20 mouse cellular contexts compared by ENCODE assay signal in the genomic region with DNA sequence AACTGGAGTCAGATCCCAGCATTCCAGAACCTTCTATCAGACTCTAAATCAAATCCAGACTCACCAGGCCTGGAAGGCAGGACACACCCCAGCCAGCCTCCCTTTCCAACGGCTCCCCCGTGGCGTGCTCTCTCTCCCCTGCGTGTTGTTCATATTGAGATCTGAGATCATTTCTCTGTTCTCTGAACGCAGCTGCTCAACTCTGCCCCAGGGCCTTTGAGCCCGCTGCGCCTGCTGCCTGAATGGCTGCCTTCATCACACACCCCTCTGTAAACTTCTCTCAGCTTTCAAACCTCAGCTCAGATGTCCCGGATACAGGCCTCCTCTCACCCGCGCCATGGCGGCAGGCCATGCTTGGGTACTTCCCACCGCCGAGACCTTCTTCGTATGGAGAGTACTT. TPM values are rescaled to one million over a fixed set of nuclear protein-coding genes. Genes with fewer than 3 reads are reported as not detected.
A peak's percentile ranks its signal among the peaks of the same experiment; 100 is the strongest.
DNase-seq lines count a peak whose midpoint lies in the region; ATAC-seq lines count a peak whose summit lies in the region.
"Had no signal": no experiment of that assay in that cellular context is flagged by ENCODE, and none has a peak within 500 bp of the region (broad histone marks: within the 10 kb centered on the region; RNA-seq: fewer than 3 reads in every experiment).

No protein-coding gene starts in this region.

- peaks cover 29% of the 10 kb centered on the region for H3K36me3 ChIP-seq in hindbrain, embryonic 12.5 days
- H3K36me3 ChIP-seq in hindbrain, embryonic 14.5 days (replicated peaks; ENCODE audit: control insufficient read depth, insufficient read depth): peaks cover 14% of the 10 kb centered on the region
- 0 out of 2 replicates have a peak, but pooled peaks cover 5% of the 10 kb centered on the region for H3K36me3 ChIP-seq in embryonic facial prominence, embryonic 14.5 days (ENCODE audit: control insufficient read depth, insufficient read depth, low read length)

- H3K9ac ChIP-seq in hindbrain, embryonic 12.5 days: no peak overlapping the region
- H3K9ac ChIP-seq in hindbrain, embryonic 14.5 days: no peak overlapping the region
- H3K9ac ChIP-seq in embryonic facial prominence, embryonic 14.5 days (ENCODE audit: low read depth, low read length): no peak overlapping the region
- H3K9ac ChIP-seq: liver, postnatal 0 days had no signal

- DNase-seq in hindbrain, embryonic 14.5 days (ENCODE audit: low spot score): no peak
- peak; percentile 38 for DNase-seq in NIH3T3 (ENCODE audit: low read depth)
- DNase-seq in R1 (ENCODE audit: low read depth, low spot score): peak; percentile 45
- DNase-seq in embryonic facial prominence, embryonic 14.5 days (ENCODE audit: low spot score): peak; percentile 57
- DNase-seq in right cerebral cortex, adult 2 months (ENCODE audit: low spot score in 2 of 2): no peak
- DNase-seq: cerebellum, postnatal 25 days; gastrocnemius, postnatal 10 days; kidney, adult 2 months; kidney, postnatal 14 days; liver; liver, postnatal 0 days; thymus, postnatal 36 days had no signal

- no peak overlapping the region for H3K4me2 ChIP-seq in hindbrain, embryonic 12.5 days (replicated peaks)
- H3K4me2 ChIP-seq in hindbrain, embryonic 14.5 days (replicated peaks): no peak overlapping the region
- no peak overlapping the region for H3K4me2 ChIP-seq in embryonic facial prominence, embryonic 14.5 days (ENCODE audit: low read depth, low read length)

- H3K4me3 ChIP-seq in hindbrain, embryonic 12.5 days: no peak overlapping the region
- no peak overlapping the region for H3K4me3 ChIP-seq in hindbrain, embryonic 14.5 days (replicated peaks; ENCODE audit: low read length)
- H3K4me3 ChIP-seq in embryonic facial prominence, embryonic 14.5 days (ENCODE audit: low read depth, low read length): no peak overlapping the region

- 61% methylated on average over 14 of the region's 14 CpGs for WGBS in hindbrain, embryonic 12.5 days
- WGBS in hindbrain, embryonic 14.5 days: 71% methylated on average over 14 of the region's 14 CpGs
- 41% methylated on average over 14 of the region's 14 CpGs for WGBS in embryonic facial prominence, embryonic 14.5 days

- peak overlapping the region; percentile 52 for H3K27ac ChIP-seq in hindbrain, embryonic 12.5 days
- H3K27ac ChIP-seq in hindbrain, embryonic 14.5 days: no peak overlapping the region
- peak overlapping the region; percentile 24; the same call in 1 of the 2 replicates for H3K27ac ChIP-seq in embryonic facial prominence, embryonic 14.5 days (replicated peaks; ENCODE audit: low read depth, low read length)

- no peaks in the 10 kb centered on the region for H3K9me3 ChIP-seq in hindbrain, embryonic 12.5 days (replicated peaks)
- H3K9me3 ChIP-seq in hindbrain, embryonic 14.5 days (ENCODE audit: control insufficient read depth, low read length): no peaks in the 10 kb centered on the region
- no peaks in the 10 kb centered on the region for H3K9me3 ChIP-seq in embryonic facial prominence, embryonic 14.5 days (ENCODE audit: control insufficient read depth, low read length)

- peaks cover 54% of the 10 kb centered on the region for H3K4me1 ChIP-seq in hindbrain, embryonic 12.5 days
- peaks cover 6% of the 10 kb centered on the region; the same call in 1 of the 2 replicates for H3K4me1 ChIP-seq in hindbrain, embryonic 14.5 days (replicated peaks; ENCODE audit: control insufficient read depth, insufficient read depth, low read length)
- 0 out of 2 replicates have a peak, but pooled peaks cover 5% of the 10 kb centered on the region for H3K4me1 ChIP-seq in embryonic facial prominence, embryonic 14.5 days (ENCODE audit: control insufficient read depth, insufficient read depth, low read length)

- no peaks in the 10 kb centered on the region for H3K27me3 ChIP-seq in hindbrain, embryonic 12.5 days
- no peaks in the 10 kb centered on the region for H3K27me3 ChIP-seq in hindbrain, embryonic 14.5 days (ENCODE audit: control insufficient read depth, insufficient read depth, low read length)
- H3K27me3 ChIP-seq in embryonic facial prominence, embryonic 14.5 days (replicated peaks; ENCODE audit: control insufficient read depth, insufficient read depth, low read length): no peaks in the 10 kb centered on the region

- ATAC-seq in hindbrain, embryonic 12.5 days (ENCODE audit: low FRiP score): no peak
- ATAC-seq in hindbrain, embryonic 14.5 days (ENCODE audit: low FRiP score): no peak
- peak; percentile 24; the same call in 1 of the 2 replicates for ATAC-seq in embryonic facial prominence, embryonic 14.5 days (ENCODE audit: low read depth)
- no peak for ATAC-seq in granulocyte monocyte progenitor cell, adult 5-6 weeks (replicated peaks; ENCODE audit: poor library complexity, severe bottlenecking)
- ATAC-seq: liver, postnatal 0 days had no signal

RNA-seq across cellular contexts. Expression of gene Lactbl1, which starts 58.2 kb away (rescaled TPM):
- polyA plus RNA-seq in hindbrain, embryonic 12.5 days (2016; fragmentation: Nextera tagmentation; extraction: Ambion mirVana): 0.06 TPM in 1 of 2 replicates, not detected in the other
- 0.07 and 0.12 TPM in 2 replicates for polyA plus RNA-seq in hindbrain, embryonic 14.5 days (2014; fragmentation: Nextera tagmentation; extraction: Ambion mirVana)
- polyA plus RNA-seq in embryonic facial prominence, embryonic 14.5 days (2014; fragmentation: Nextera tagmentation; extraction: Ambion mirVana): not detected in 2 replicates
- 0.36 TPM in 1 of 2 replicates, not detected in the other for total RNA-seq in granulocyte monocyte progenitor cell, adult 5-6 weeks (2014; fragmentation: Nextera tagmentation)
- 0.09 TPM in 1 of 2 replicates, not detected in the other for total RNA-seq in granulocyte monocyte progenitor cell, adult 5-6 weeks (2017)
- total RNA-seq: adrenal gland, adult 18-20 months; ES-E14; gastrocnemius, postnatal 10 days; left cerebral cortex, adult 18-20 months; neutrophil, adult 5-6 weeks had no signal
- polyA plus RNA-seq: heart, postnatal 0 days; kidney, adult 2 months; liver, postnatal 0 days; small intestine, adult 2 months had no signal

Comparison
In these comparisons a context has a peak if more than half of its experiments do, and no peak if none do; other contexts are left out.
1. DNase-seq: peak in NIH3T3 (single experiment), R1 (single experiment) and embryonic facial prominence, embryonic 14.5 days (single experiment); none in hindbrain, embryonic 14.5 days (single experiment) and right cerebral cortex, adult 2 months (0 of 2).